Mouse (Mus musculus): Measurements from ENCODE around the gene Sf3b4. TPM values are rescaled to one million over a fixed set of nuclear protein-coding genes. Genes with fewer than 3 reads are reported as not detected.

The Sf3b4 gene
- polyA plus RNA-seq, 1 experiment from 2014 or later, result 169 TPM

GRCm38 (mm10) chr3:96155501-96155900 is 16.6 kb upstream of the Sf3b4 start:
- Histone ChIP-seq H3K27ac (ENCODE audit: low read depth, low read length) (no peak overlapping the region), H3K9ac (ENCODE audit: low read length) (no peak overlapping the region), H3K4me3 (ENCODE audit: low read depth, low read length) (no peak overlapping the region), H3K36me3 (ENCODE audit: control insufficient read depth, insufficient read depth, low read length) (peaks cover 53% of the 10 kb centered on the region), H3K4me2 (ENCODE audit: low read length) (no peak overlapping the region), H3K27me3 (replicated peaks; ENCODE audit: control insufficient read depth, insufficient read depth, low read length) (no peaks in the 10 kb centered on the region), H3K4me1 (ENCODE audit: control insufficient read depth, insufficient read depth, low read length) (peaks cover under 1% of the 10 kb centered on the region), H3K9me3 (replicated peaks; ENCODE audit: control insufficient read depth, low read length) (no peaks in the 10 kb centered on the region)
- WGBS, result 79% methylated on average over 8 of the region's 8 CpGs
- no peak for ATAC-seq
- DNase-seq (ENCODE audit: low spot score), result no peak

GRCm38 (mm10) chr3:96159820-96160219 is 12.3 kb upstream of the Sf3b4 start:
- peaks cover 12% of the 10 kb centered on the region for H3K4me1 ChIP-seq (ENCODE audit: control insufficient read depth, insufficient read depth, low read length)
- no peak overlapping the region for H3K27ac ChIP-seq (ENCODE audit: low read depth, low read length)
- WGBS, result 83% methylated on average over 4 of the region's 4 CpGs
- DNase-seq (ENCODE audit: low spot score) (no peak), ATAC-seq (no peak)
- H3K27me3 ChIP-seq (replicated peaks; ENCODE audit: control insufficient read depth, insufficient read depth, low read length), result no peaks in the 10 kb centered on the region
- H3K36me3 ChIP-seq (ENCODE audit: control insufficient read depth, insufficient read depth, low read length), result peaks cover 12% of the 10 kb centered on the region; the same call in 1 of the 2 replicates
- no peaks in the 10 kb centered on the region for H3K9me3 ChIP-seq (replicated peaks; ENCODE audit: control insufficient read depth, low read length)
- H3K4me3 ChIP-seq (ENCODE audit: low read depth, low read length), result no peak overlapping the region
- H3K9ac ChIP-seq (ENCODE audit: low read length), result no peak overlapping the region
- no peak overlapping the region for H3K4me2 ChIP-seq (ENCODE audit: low read length)

GRCm38 (mm10) chr3:96160222-96160802 is 11.8 kb upstream of the Sf3b4 start:
- H3K9ac ChIP-seq (ENCODE audit: low read length), result no peak overlapping the region

GRCm38 (mm10) chr3:96160803-96161516 is 11.2 kb upstream of the Sf3b4 start:
- peak; percentile 67 for DNase-seq (ENCODE audit: low spot score)
- H3K27me3 ChIP-seq (replicated peaks; ENCODE audit: control insufficient read depth, insufficient read depth, low read length), result no peaks in the 10 kb centered on the region
- WGBS, result 2% methylated on average over 12 of the region's 12 CpGs
- H3K4me3 ChIP-seq (ENCODE audit: low read depth, low read length), result peak overlapping the region; percentile 29
- H3K27ac ChIP-seq (ENCODE audit: low read depth, low read length), result no peak overlapping the region
- ATAC-seq, result peak; percentile 76
- H3K4me2 ChIP-seq (ENCODE audit: low read length), result peak overlapping the region; percentile 69
- H3K9ac ChIP-seq (ENCODE audit: low read length), result peak overlapping the region; percentile 54
- H3K9me3 ChIP-seq (replicated peaks; ENCODE audit: control insufficient read depth, low read length), result no peaks in the 10 kb centered on the region
- peaks cover 12% of the 10 kb centered on the region for H3K4me1 ChIP-seq (ENCODE audit: control insufficient read depth, insufficient read depth, low read length)
- H3K36me3 ChIP-seq (ENCODE audit: control insufficient read depth, insufficient read depth, low read length), result 0 out of 2 replicates have a peak, but pooled peaks cover 1% of the 10 kb centered on the region

More at GRCm38 (mm10) chr3:96160222-96160802, 11.8 kb upstream of the Sf3b4 start:
- peak overlapping the region; percentile 69 for H3K4me2 ChIP-seq (ENCODE audit: low read length)
- no peaks in the 10 kb centered on the region for H3K9me3 ChIP-seq (replicated peaks; ENCODE audit: control insufficient read depth, low read length)
- no peak overlapping the region for H3K27ac ChIP-seq (ENCODE audit: low read depth, low read length)
- no peaks in the 10 kb centered on the region for H3K27me3 ChIP-seq (replicated peaks; ENCODE audit: control insufficient read depth, insufficient read depth, low read length)
- H3K4me1 ChIP-seq (ENCODE audit: control insufficient read depth, insufficient read depth, low read length), result peaks cover 12% of the 10 kb centered on the region
- no peak; the same call in 1 of the 2 replicates for ATAC-seq
- no peak overlapping the region for H3K4me3 ChIP-seq (ENCODE audit: low read depth, low read length)
- peak; percentile 4 for DNase-seq (ENCODE audit: low spot score)
- peaks cover 7% of the 10 kb centered on the region; the same call in 1 of the 2 replicates for H3K36me3 ChIP-seq (ENCODE audit: control insufficient read depth, insufficient read depth, low read length)
- 69% methylated on average over 4 of the region's 4 CpGs for WGBS

- DNase-seq (ENCODE audit: low spot score) (peak; percentile 61), ATAC-seq (peak; percentile 43; the same call in 1 of the 2 replicates)
- peak within 1 kb of the TSS; percentile 54 for H3K9ac ChIP-seq (ENCODE audit: low read length)
- H3K9me3 ChIP-seq (replicated peaks; ENCODE audit: control insufficient read depth, low read length), result no peaks in the 10 kb centered on the region
- no peaks in the 10 kb centered on the region for H3K27me3 ChIP-seq (replicated peaks; ENCODE audit: control insufficient read depth, insufficient read depth, low read length)
- peak within 1 kb of the TSS; percentile 29 for H3K4me3 ChIP-seq (ENCODE audit: low read depth, low read length)
- peaks cover 12% of the 10 kb centered on the region for H3K4me1 ChIP-seq (ENCODE audit: control insufficient read depth, insufficient read depth, low read length)
- H3K36me3 ChIP-seq (ENCODE audit: control insufficient read depth, insufficient read depth, low read length), result no peaks in the 10 kb centered on the region
- H3K27ac ChIP-seq (ENCODE audit: low read depth, low read length), result peak within 1 kb of the TSS; percentile 48; the same call in 1 of the 2 replicates
- peak within 1 kb of the TSS; percentile 69 for H3K4me2 ChIP-seq (ENCODE audit: low read length)
- WGBS, result 11% methylated on average over 16 of the region's 16 CpGs
Measured at GRCm38 (mm10) chr3:96161869-96162840, 10.0 kb upstream of the Sf3b4 start, which contains the start of gene Mtmr11. TSS of gene Mtmr11 (plus strand) at chr3:96162004.

GRCm38 (mm10) chr3:96163040-96163439 is 9.1 kb upstream of the Sf3b4 start:
- no peak for DNase-seq (ENCODE audit: low spot score)
- Histone ChIP-seq H3K4me3 (ENCODE audit: low read depth, low read length) (no peak overlapping the region), H3K9me3 (replicated peaks; ENCODE audit: control insufficient read depth, low read length) (no peaks in the 10 kb centered on the region), H3K36me3 (ENCODE audit: control insufficient read depth, insufficient read depth, low read length) (no peaks in the 10 kb centered on the region), H3K27ac (ENCODE audit: low read depth, low read length) (no peak overlapping the region), H3K9ac (ENCODE audit: low read length) (no peak overlapping the region), H3K4me1 (ENCODE audit: control insufficient read depth, insufficient read depth, low read length) (peaks cover 12% of the 10 kb centered on the region), H3K27me3 (replicated peaks; ENCODE audit: control insufficient read depth, insufficient read depth, low read length) (no peaks in the 10 kb centered on the region), H3K4me2 (ENCODE audit: low read length) (no peak overlapping the region)
- no peak for ATAC-seq
- 87% methylated on average over 6 of the region's 6 CpGs for WGBS

GRCm38 (mm10) chr3:96168466-96169158 is 3.5 kb upstream of the Sf3b4 start:
- WGBS, result 71% methylated on average over 12 of the region's 12 CpGs
- DNase-seq (ENCODE audit: low spot score) (no peak), ATAC-seq (no peak)
- Histone ChIP-seq H3K27ac (ENCODE audit: low read depth, low read length) (no peak overlapping the region), H3K9ac (ENCODE audit: low read length) (no peak overlapping the region), H3K9me3 (replicated peaks; ENCODE audit: control insufficient read depth, low read length) (no peaks in the 10 kb centered on the region), H3K4me2 (ENCODE audit: low read length) (no peak overlapping the region), H3K27me3 (replicated peaks; ENCODE audit: control insufficient read depth, insufficient read depth, low read length) (no peaks in the 10 kb centered on the region), H3K4me3 (ENCODE audit: low read depth, low read length) (no peak overlapping the region), H3K36me3 (ENCODE audit: control insufficient read depth, insufficient read depth, low read length) (peaks cover 7% of the 10 kb centered on the region; the same call in 1 of the 2 replicates), H3K4me1 (ENCODE audit: control insufficient read depth, insufficient read depth, low read length) (peaks cover 13% of the 10 kb centered on the region)

GRCm38 (mm10) chr3:96170276-96170675 is 1.9 kb upstream of the Sf3b4 start:
- H3K27ac ChIP-seq (ENCODE audit: low read depth, low read length), result no peak overlapping the region
- no peak for DNase-seq (ENCODE audit: low spot score)
- H3K9ac ChIP-seq (ENCODE audit: low read length), result no peak overlapping the region

More at GRCm38 (mm10) chr3:96170276-96170675, 1.9 kb upstream of the Sf3b4 start:
- Histone ChIP-seq H3K4me3 (ENCODE audit: low read depth, low read length) (no peak overlapping the region), H3K4me1 (ENCODE audit: control insufficient read depth, insufficient read depth, low read length) (peaks cover 13% of the 10 kb centered on the region), H3K36me3 (ENCODE audit: control insufficient read depth, insufficient read depth, low read length) (peaks cover 23% of the 10 kb centered on the region), H3K9me3 (replicated peaks; ENCODE audit: control insufficient read depth, low read length) (no peaks in the 10 kb centered on the region), H3K27me3 (replicated peaks; ENCODE audit: control insufficient read depth, insufficient read depth, low read length) (no peaks in the 10 kb centered on the region), H3K4me2 (ENCODE audit: low read length) (no peak overlapping the region)
- ATAC-seq, result no peak
- WGBS, result 93% methylated on average over 4 of the region's 4 CpGs

Measured in forebrain, embryonic 14.5 days (tissue).